Mouse (Mus musculus): ENCODE measurements around the gene Sec16a.

DNA sequence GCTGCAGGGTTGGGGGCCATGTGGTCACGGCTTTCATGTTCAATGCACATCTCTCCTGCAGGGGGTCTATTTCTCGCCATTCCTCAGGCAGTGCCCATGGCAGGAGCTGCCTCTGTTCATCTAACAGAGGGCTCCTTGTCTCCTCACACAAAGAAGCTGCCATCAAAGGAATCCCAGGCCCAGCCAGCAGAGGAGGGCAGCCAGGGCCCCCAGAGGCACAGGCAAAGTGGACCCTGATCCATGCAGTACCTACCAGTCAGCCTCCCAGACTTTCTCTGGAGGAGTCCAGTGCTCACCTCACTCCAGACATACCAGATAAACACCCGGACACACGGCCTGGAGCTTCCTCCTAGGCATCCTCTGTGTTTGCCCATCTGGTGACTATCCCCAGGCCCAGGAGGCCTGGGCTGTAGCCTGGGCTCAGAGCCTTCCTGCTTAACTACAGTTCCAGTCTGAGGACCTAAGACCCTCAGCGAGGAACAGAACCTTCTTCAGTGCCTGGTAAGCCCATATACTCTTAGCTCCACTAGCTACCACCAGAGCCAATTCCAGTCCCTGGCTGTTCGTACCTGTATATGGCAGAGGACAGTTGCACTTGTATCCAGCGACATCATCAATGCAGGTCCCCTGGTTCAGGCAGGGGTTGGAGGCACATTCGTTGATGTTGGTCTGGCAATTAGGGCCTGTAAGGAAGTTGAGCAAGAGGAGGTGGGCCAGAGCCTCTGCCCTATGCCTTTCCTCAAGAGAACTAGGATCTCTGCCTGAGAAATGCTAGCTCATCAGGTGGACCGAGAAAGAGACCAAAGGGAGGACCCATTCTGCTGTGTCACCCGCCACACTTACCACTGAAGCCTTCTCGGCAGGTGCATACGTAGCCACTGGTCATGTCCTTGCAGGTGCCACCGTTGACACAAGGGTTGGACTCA, 30.8 kb upstream of the Sec16a start:
- TF ChIP-seq CTCF (IDR thresholded peaks at IDR 0.05; ENCODE audit: low read depth, low read length) = no peak
- no peak for TF ChIP-seq POLR2A (IDR thresholded peaks at IDR 0.05; ENCODE audit: extremely low read depth, insufficient read depth, low read length)

All from liver, adult 2 months (tissue).